Mouse (Mus musculus) testis, adult 2 months (tissue): ENCODE data around the gene Zic1.

Source experiments
- CTCF ChIP-seq: fragments of 200-500 bp; IDR thresholded peaks from 2 replicates; pipeline ENCODE4 v1.5.1; 2012; ENCODE audit warnings: low read depth, mild to moderate bottlenecking, inconsistent platforms, low read length, moderate library complexity; ENCODE audit not compliant: control insufficient read depth, insufficient read depth, insufficient replicate concordance
- POLR2A ChIP-seq: fragments of 200-500 bp; IDR thresholded peaks from 2 replicates; pipeline ENCODE4 v1.6.1; 2012; ENCODE audit warnings: low read depth, mild to moderate bottlenecking, inconsistent platforms, low read length, moderate library complexity; ENCODE audit not compliant: control insufficient read depth

- TF ChIP-seq CTCF (no peak), POLR2A (no peak)
Measured at GRCm38 (mm10) chr9:91371011-91371410, 5.4 kb upstream of the Zic1 start.
